Mouse (Mus musculus) ovary, adult 2 months (tissue): ENCODE data around the gene Hist1h2be. TPM values are rescaled to one million over a fixed set of nuclear protein-coding genes. Genes with fewer than 3 reads are reported as not detected.

Experiments used
- polyA plus RNA-seq: library from polyadenylated mRNA; depleted of rRNA; stranded (reverse); fragments of >200 nt; gene quantifications from 2 replicates; pipeline ENCODE4 v1.2.3, GENCODE M21; 2012; rRNA removed

The Hist1h2be gene
- 2.6 and 3.4 TPM in 2 replicates for polyA plus RNA-seq

GRCm38 (mm10) chr13:23620733-23621531, at the start of gene Hist1h2be:
Hist1h2be (minus strand) TSS chr13:23621124.

GRCm38 (mm10) chr13:23622175-23622671, 1.3 kb upstream of the Hist1h2be start, which contains the start of gene Hist1h1e:
Hist1h1e (minus strand) TSS chr13:23622558.

GRCm38 (mm10) chr13:23581408-23582218, 39.3 kb downstream of the Hist1h2be start, which contains the start of gene Hist1h4d:
Hist1h4d (plus strand) TSS chr13:23581598.

GRCm38 (mm10) chr13:23575271-23575851, 45.6 kb downstream of the Hist1h2be start, which contains the start of gene Hist1h3d:
Hist1h3d (plus strand) TSS chr13:23575763.

GRCm38 (mm10) chr13:23573898-23574524, 46.9 kb downstream of the Hist1h2be start, which contains the start of the genes Hist1h2bf and Hist1h2ad:
Hist1h2bf (minus strand) TSS chr13:23574196.
Hist1h2ad (plus strand) TSS chr13:23574381.

GRCm38 (mm10) chr13:23571022-23571503, 49.9 kb downstream of the Hist1h2be start, which contains the start of the genes Hist1h2ae and Hist1h2bg:
Hist1h2ae (minus strand) TSS chr13:23571220.
Hist1h2bg (plus strand) TSS chr13:23571396.

GRCm38 (mm10) chr13:23561883-23562659, 58.9 kb downstream of the Hist1h2be start, which contains the start of gene Hist1h3e:
Hist1h3e (minus strand) TSS chr13:23562369.

GRCm38 (mm10) chr13:23552962-23553361, 68.0 kb downstream of the Hist1h2be start, which contains the start of gene Hist1h1d:
Hist1h1d (plus strand) TSS chr13:23553262.

GRCm38 (mm10) chr13:23551146-23551834, 69.6 kb downstream of the Hist1h2be start, which contains the start of gene Hist1h4f:
Hist1h4f (minus strand) TSS chr13:23551648.

GRCm38 (mm10) chr13:23543965-23544786, 76.7 kb downstream of the Hist1h2be start, which contains the start of gene Hist1h3f:
Hist1h3f (plus strand) TSS chr13:23544052.

GRCm38 (mm10) chr13:23542999-23543607, 77.8 kb downstream of the Hist1h2be start, which contains the start of gene Hist1h2bh:
Hist1h2bh (minus strand) TSS chr13:23543392.

GRCm38 (mm10) chr13:23535137-23536075, 85.5 kb downstream of the Hist1h2be start, which contains the start of gene Hist1h3g:
Hist1h3g (plus strand) TSS chr13:23535422.

Other genes with a start within 250 kb of the Hist1h2be start
- gene Abt1, start 197.3 kb downstream of the Hist1h2be start, polyA plus RNA-seq = 2.5 and 3.4 TPM in 2 replicates
- gene Btn1a1, start 155.2 kb downstream of the Hist1h2be start, polyA plus RNA-seq = 0.05 TPM in 1 of 2 replicates, not detected in the other
- gene Btn2a2, start 132.3 kb downstream of the Hist1h2be start, polyA plus RNA-seq = not detected in 2 replicates
- 61.1 and 64.4 TPM in 2 replicates for gene Hist1h4h, start 90.1 kb downstream of the Hist1h2be start, polyA plus RNA-seq
- 294 and 1,013 TPM in 2 replicates for gene Hist1h2af, start 87.2 kb downstream of the Hist1h2be start, polyA plus RNA-seq
- gene Hist1h3g, start 85.7 kb downstream of the Hist1h2be start, polyA plus RNA-seq = 48.3 and 64.0 TPM in 2 replicates
- gene Hist1h2bh, start 77.7 kb downstream of the Hist1h2be start, polyA plus RNA-seq = 5.4 and 6.9 TPM in 2 replicates
- gene Hist1h3f, start 77.1 kb downstream of the Hist1h2be start, polyA plus RNA-seq = 11.5 and 15.6 TPM in 2 replicates
- gene Hist1h4f, start 69.5 kb downstream of the Hist1h2be start, polyA plus RNA-seq = 11.2 and 13.2 TPM in 2 replicates
- 0.21 and 0.27 TPM in 2 replicates for gene Hist1h1d, start 67.9 kb downstream of the Hist1h2be start, polyA plus RNA-seq
- 47.5 and 78.7 TPM in 2 replicates for gene Hist1h3e, start 58.8 kb downstream of the Hist1h2be start, polyA plus RNA-seq
- 24.2 and 35.8 TPM in 2 replicates for gene Hist1h2ae, start 49.9 kb downstream of the Hist1h2be start, polyA plus RNA-seq
- gene Hist1h2bg, start 49.7 kb downstream of the Hist1h2be start, polyA plus RNA-seq = 52.2 and 87.2 TPM in 2 replicates
- 15.9 and 25.7 TPM in 2 replicates for gene Hist1h2bf, start 46.9 kb downstream of the Hist1h2be start, polyA plus RNA-seq
- 17.3 and 24.2 TPM in 2 replicates for gene Hist1h2ad, start 46.7 kb downstream of the Hist1h2be start, polyA plus RNA-seq
- 18.4 and 28.3 TPM in 2 replicates for gene Hist1h3d, start 45.4 kb downstream of the Hist1h2be start, polyA plus RNA-seq
- 10.1 and 14.2 TPM in 2 replicates for gene Hist1h4d, start 39.5 kb downstream of the Hist1h2be start, polyA plus RNA-seq
- gene Hist1h1e, start 1.4 kb upstream of the Hist1h2be start, polyA plus RNA-seq = 2.3 and 2.7 TPM in 2 replicates
- 2.6 and 3.1 TPM in 2 replicates for gene Hist1h2ac, start 62.8 kb upstream of the Hist1h2be start, polyA plus RNA-seq
- gene Hist1h2bc, start 63.1 kb upstream of the Hist1h2be start, polyA plus RNA-seq = 251 and 289 TPM in 2 replicates
- gene Hist1h1t, start 74.7 kb upstream of the Hist1h2be start, polyA plus RNA-seq = not detected in 2 replicates
- 9.0 and 13.0 TPM in 2 replicates for gene Hist1h4c, start 77.3 kb upstream of the Hist1h2be start, polyA plus RNA-seq
- 11.5 and 18.9 TPM in 2 replicates for gene Hfe, start 89.7 kb upstream of the Hist1h2be start, polyA plus RNA-seq
- 35.1 and 42.3 TPM in 2 replicates for gene Hist1h1c, start 117.7 kb upstream of the Hist1h2be start, polyA plus RNA-seq
- 43.8 and 64.9 TPM in 2 replicates for gene Hist1h3c, start 124.5 kb upstream of the Hist1h2be start, polyA plus RNA-seq
- gene Hist1h2bb, start 125.6 kb upstream of the Hist1h2be start, polyA plus RNA-seq = 18.2 and 27.3 TPM in 2 replicates
- 36.8 and 63.0 TPM in 2 replicates for gene Hist1h2ab, start 130.0 kb upstream of the Hist1h2be start, polyA plus RNA-seq
- gene Hist1h3b, start 131.1 kb upstream of the Hist1h2be start, polyA plus RNA-seq = 36.8 and 58.4 TPM in 2 replicates
- gene Hist1h4b, start 135.9 kb upstream of the Hist1h2be start, polyA plus RNA-seq = 6.5 and 10.1 TPM in 2 replicates
- 17.5 and 20.9 TPM in 2 replicates for gene Hist1h4a, start 140.1 kb upstream of the Hist1h2be start, polyA plus RNA-seq
- 37.1 and 48.7 TPM in 2 replicates for gene Hist1h3a, start 141.3 kb upstream of the Hist1h2be start, polyA plus RNA-seq
- gene Hist1h1a, start 142.5 kb upstream of the Hist1h2be start, polyA plus RNA-seq = 0.79 and 1.0 TPM in 2 replicates
- 0.09 TPM in 1 of 2 replicates, not detected in the other for gene Trim38, start 148.8 kb upstream of the Hist1h2be start, polyA plus RNA-seq
- 0.09 TPM in 1 of 2 replicates, not detected in the other for gene Slc17a2, start 185.9 kb upstream of the Hist1h2be start, polyA plus RNA-seq
- gene Slc17a3, start 218.3 kb upstream of the Hist1h2be start, polyA plus RNA-seq = not detected in 2 replicates
- not detected in 2 replicates for gene Slc17a1, start 246.6 kb upstream of the Hist1h2be start, polyA plus RNA-seq